ENCODE assay signal across 24 mouse cellular contexts in the genomic region with DNA sequence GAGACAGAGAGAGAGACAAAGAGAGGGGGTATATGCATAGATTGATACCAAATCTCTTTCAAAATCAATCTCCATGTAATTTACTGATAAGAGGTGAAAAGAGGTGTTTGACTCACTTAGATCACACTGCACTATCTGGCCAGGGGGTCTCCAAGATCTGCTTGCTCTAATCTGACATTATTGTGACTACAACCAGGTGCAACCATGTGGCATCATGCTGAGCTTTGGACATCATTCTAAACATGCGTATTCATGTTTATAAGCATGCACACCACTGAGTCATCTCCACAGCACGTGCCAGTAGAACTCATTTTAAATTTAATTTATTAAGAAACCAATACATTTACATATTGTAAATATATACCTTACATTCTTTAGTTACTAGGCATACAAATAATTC.
DNase-seq lines count a peak whose midpoint lies in the region; ATAC-seq lines count a peak whose summit lies in the region.
"Had no signal": no experiment of that assay in that cellular context is flagged by ENCODE, and none has a peak within 500 bp of the region (broad histone marks: within the 10 kb centered on the region; RNA-seq: fewer than 3 reads in every experiment).

No protein-coding gene starts in this region.

- WGBS in hindbrain, embryonic 11.5 days = 81% methylated on average over 2 of the region's 2 CpGs
- 74% methylated on average over 2 of the region's 2 CpGs for WGBS in hindbrain, embryonic 13.5 days

- no peaks in the 10 kb centered on the region for H3K27me3 ChIP-seq in hindbrain, embryonic 11.5 days (ENCODE audit: control insufficient read depth, insufficient read depth, low read length)
- H3K27me3 ChIP-seq in hindbrain, embryonic 13.5 days = no peaks in the 10 kb centered on the region
- H3K27me3 ChIP-seq: CH12.LX; embryonic facial prominence, embryonic 12.5 days; forebrain, embryonic 13.5 days; Patski had no signal

- peak; percentile 56 to 75 for DNase-seq in cerebellum, postnatal 10 days
- no peak for DNase-seq in cerebellum, adult 9-10 months
- no peak for DNase-seq in hindbrain, embryonic 11.5 days (ENCODE audit: low spot score)
- peak; percentile 42 for DNase-seq in left cerebral cortex, postnatal 4 days
- DNase-seq in left cerebral cortex, postnatal 14 days (ENCODE audit: low spot score in 2 of 2) = no peak
- DNase-seq: adrenal gland, adult 8-10 months; adrenal gland, postnatal 14 days; adrenal gland, postnatal 36 days; B cell, adult 2 months; cerebellum, adult 11-12 months; cerebellum, adult 2 months; cerebellum, adult 9-11 months; cerebellum, postnatal 36 days; forebrain, postnatal 0 days had no signal

- no peak overlapping the region for H3K4me2 ChIP-seq in hindbrain, embryonic 11.5 days (replicated peaks; ENCODE audit: low read depth, low read length)
- no peak overlapping the region for H3K4me2 ChIP-seq in hindbrain, embryonic 13.5 days
- H3K4me2 ChIP-seq: embryonic facial prominence, embryonic 12.5 days; forebrain, embryonic 13.5 days; forebrain, embryonic 15.5 days had no signal

- intact Hi-C loops in left cerebral cortex, postnatal 4 days (cut with DNase I) = no loop called here
- intact Hi-C loops in left cerebral cortex, postnatal 14 days (cut with DNase I) = no loop called here

- H3K9ac ChIP-seq in hindbrain, embryonic 11.5 days (ENCODE audit: low read depth, low read length) = no peak overlapping the region
- H3K9ac ChIP-seq in hindbrain, embryonic 13.5 days = no peak overlapping the region
- H3K9ac ChIP-seq: embryonic facial prominence, embryonic 12.5 days; forebrain, embryonic 13.5 days; forebrain, embryonic 15.5 days; forebrain, postnatal 0 days had no signal

- H3K27ac ChIP-seq in hindbrain, embryonic 11.5 days (ENCODE audit: low read depth, low read length) = 0 out of 2 replicates have a peak overlapping the region, but pooled peaks have one; percentile 13
- H3K27ac ChIP-seq in hindbrain, embryonic 13.5 days = no peak overlapping the region
- H3K27ac ChIP-seq: embryonic facial prominence, embryonic 10.5 days; embryonic facial prominence, embryonic 12.5 days; forebrain, embryonic 13.5 days; forebrain, embryonic 15.5 days had no signal

- H3K4me1 ChIP-seq in hindbrain, embryonic 11.5 days (replicated peaks; ENCODE audit: control insufficient read depth, insufficient read depth, low read length) = no peaks in the 10 kb centered on the region
- H3K4me1 ChIP-seq in hindbrain, embryonic 13.5 days (replicated peaks) = no peaks in the 10 kb centered on the region
- H3K4me1 ChIP-seq: embryonic facial prominence, embryonic 10.5 days; embryonic facial prominence, embryonic 12.5 days; forebrain, embryonic 15.5 days had no signal

- H3K36me3 ChIP-seq in hindbrain, embryonic 11.5 days (ENCODE audit: control insufficient read depth, insufficient read depth, low read length) = no peaks in the 10 kb centered on the region
- H3K36me3 ChIP-seq in hindbrain, embryonic 13.5 days = no peaks in the 10 kb centered on the region
- H3K36me3 ChIP-seq: embryonic facial prominence, embryonic 10.5 days; embryonic facial prominence, embryonic 12.5 days; forebrain, embryonic 15.5 days; G1E had no signal

- H3K9me3 ChIP-seq in hindbrain, embryonic 11.5 days (ENCODE audit: control insufficient read depth, low read length) = no peaks in the 10 kb centered on the region
- no peaks in the 10 kb centered on the region for H3K9me3 ChIP-seq in hindbrain, embryonic 13.5 days
- H3K9me3 ChIP-seq: embryonic facial prominence, embryonic 10.5 days; embryonic facial prominence, embryonic 12.5 days; forebrain, embryonic 13.5 days; forebrain, embryonic 15.5 days; G1E had no signal

- no peak for ATAC-seq in hindbrain, embryonic 11.5 days (ENCODE audit: low FRiP score)
- no peak for ATAC-seq in hindbrain, embryonic 13.5 days (ENCODE audit: low FRiP score)
- ATAC-seq: activated CD4-positive, CD25-positive, alpha-beta regulatory T cell, adult 4 months; CD4-positive, CD25-positive, alpha-beta regulatory T cell, adult 4 months; forebrain, embryonic 13.5 days; forebrain, embryonic 15.5 days; forebrain, postnatal 0 days; Patski had no signal

- H3K4me3 ChIP-seq in hindbrain, embryonic 11.5 days (ENCODE audit: low read depth, low read length) = no peak overlapping the region
- H3K4me3 ChIP-seq in hindbrain, embryonic 13.5 days = no peak overlapping the region
- H3K4me3 ChIP-seq: embryonic facial prominence, embryonic 10.5 days; embryonic facial prominence, embryonic 12.5 days; forebrain, embryonic 13.5 days; forebrain, embryonic 15.5 days had no signal

Comparison
In these comparisons a context has a peak if more than half of its experiments do, and no peak if none do; other contexts are left out.
1. DNase-seq: peak in cerebellum, postnatal 10 days (2 of 2) and left cerebral cortex, postnatal 4 days (single experiment); none in cerebellum, adult 9-10 months (single experiment), hindbrain, embryonic 11.5 days (single experiment) and left cerebral cortex, postnatal 14 days (0 of 2).